Mouse (Mus musculus): Measurements from ENCODE around the gene Gm10230. TPM values are rescaled to one million over a fixed set of nuclear protein-coding genes. Genes with fewer than 3 reads are reported as not detected.
"Not testable (repeated sequence)": the region's sequence is repeated elsewhere in the genome, so short reads cannot be mapped to it uniquely, and the experiment has no call there.

The Gm10230 gene
- not detected in 2 replicates for polyA plus RNA-seq (2011; ENCODE audit: insufficient read length, low read depth, missing spikeins)

GRCm38 (mm10) chrX:27494782-27495181 lies at the start of gene Gm10230:
Gene Gm10230 (minus strand): TSS chrX:27494882.
- not testable (repeated sequence) for H3K4me1 ChIP-seq (ENCODE audit: control insufficient read depth, insufficient read depth, low read length); H3K27ac ChIP-seq (ENCODE audit: insufficient read depth, low read length); H3K4me3 ChIP-seq (ENCODE audit: insufficient read depth, low read length)

Data from embryonic fibroblast, embryonic 13.5 days (primary cell).